Mouse (Mus musculus): Measurements from ENCODE around the gene Actr8. TPM values are rescaled to one million over a fixed set of nuclear protein-coding genes. Genes with fewer than 3 reads are reported as not detected.

Actr8 gene
- polyA plus RNA-seq, 1 experiment from 2014 or later = 22.4 TPM

Small RNA genes within 50 kb of the gene (microRNA-seq; reads per million reads assigned to microRNA genes)
- not detected for gene Mir6947

Other genes starting within 250 kb of the Actr8 start
- gene Selenok, start 10.0 kb upstream of the Actr8 start, polyA plus RNA-seq (2015; fragmentation: Nextera tagmentation; extraction: Ambion mirVana) = 154 and 164 TPM in 2 replicates
- gene Il17rb, start 30.6 kb downstream of the Actr8 start, polyA plus RNA-seq (2015; fragmentation: Nextera tagmentation; extraction: Ambion mirVana) = 4.8 and 6.6 TPM in 2 replicates
- 6.4 and 6.9 TPM in 2 replicates for gene Chdh, start 30.7 kb downstream of the Actr8 start, polyA plus RNA-seq (2015; fragmentation: Nextera tagmentation; extraction: Ambion mirVana)

All from liver, embryonic 16.5 days (tissue).